Mouse (Mus musculus) hindbrain, embryonic 10.5 days (tissue): ENCODE results near the gene N4bp3. TPM values are rescaled to one million over a fixed set of nuclear protein-coding genes. Genes with fewer than 3 reads are reported as not detected.
"Not testable (repeated sequence)": the region's sequence is repeated elsewhere in the genome, so short reads cannot be mapped to it uniquely, and the experiment has no call there.

Source experiments
- DNase-seq: peaks from one replicate; pipeline ENCODE4 v3.0.0-alpha.2; 2017; ENCODE audit warnings: low spot score
- H3K27ac ChIP-seq: fragments of 300-500 bp; sonication (generic); 2 replicates; pipeline ENCODE4 v1.5.1; 2016; ENCODE audit warnings: mild to moderate bottlenecking, moderate library complexity
- H3K27me3 ChIP-seq: fragments of 300-500 bp; sonication (generic); 2 replicates; pipeline ENCODE4 v1.6.1; 2016; ENCODE audit warnings: mild to moderate bottlenecking; ENCODE audit not compliant: poor library complexity, insufficient read depth, severe bottlenecking
- H3K36me3 ChIP-seq: fragments of 300-500 bp; sonication (generic); 2 replicates; pipeline ENCODE4 v1.6.1; 2016; ENCODE audit warnings: mild to moderate bottlenecking, moderate library complexity
- H3K4me1 ChIP-seq: fragments of 300-500 bp; sonication (generic); replicated peaks from 2 replicates; pipeline ENCODE4 v1.6.1; 2016; ENCODE audit warnings: mild to moderate bottlenecking
- H3K4me3 ChIP-seq: fragments of 300-500 bp; sonication (generic); 2 replicates; pipeline ENCODE4 v1.5.1; 2016; ENCODE audit warnings: mild to moderate bottlenecking, moderate library complexity
- H3K9me3 ChIP-seq: fragments of 300-500 bp; sonication (generic); 2 replicates; pipeline ENCODE4 v1.6.1; 2016; ENCODE audit warnings: mild to moderate bottlenecking, moderate library complexity
- WGBS: fragments of 180-500 bp; shearing (Covaris S2); methylation state at CpG from one replicate; pipeline ENCODE4 v1.1.7; 2016; 5-methylcytosine and 5-hydroxymethylcytosine counted together
- polyA plus RNA-seq: library from polyadenylated mRNA; unstranded; fragments of >200 nt; fragmentation: Nextera tagmentation; extraction: Ambion mirVana; gene quantifications from 2 replicates; pipeline ENCODE4 v1.2.1, GENCODE M21; 2016

The N4bp3 gene
- 18.3 and 19.5 TPM in 2 replicates for polyA plus RNA-seq

DNA sequence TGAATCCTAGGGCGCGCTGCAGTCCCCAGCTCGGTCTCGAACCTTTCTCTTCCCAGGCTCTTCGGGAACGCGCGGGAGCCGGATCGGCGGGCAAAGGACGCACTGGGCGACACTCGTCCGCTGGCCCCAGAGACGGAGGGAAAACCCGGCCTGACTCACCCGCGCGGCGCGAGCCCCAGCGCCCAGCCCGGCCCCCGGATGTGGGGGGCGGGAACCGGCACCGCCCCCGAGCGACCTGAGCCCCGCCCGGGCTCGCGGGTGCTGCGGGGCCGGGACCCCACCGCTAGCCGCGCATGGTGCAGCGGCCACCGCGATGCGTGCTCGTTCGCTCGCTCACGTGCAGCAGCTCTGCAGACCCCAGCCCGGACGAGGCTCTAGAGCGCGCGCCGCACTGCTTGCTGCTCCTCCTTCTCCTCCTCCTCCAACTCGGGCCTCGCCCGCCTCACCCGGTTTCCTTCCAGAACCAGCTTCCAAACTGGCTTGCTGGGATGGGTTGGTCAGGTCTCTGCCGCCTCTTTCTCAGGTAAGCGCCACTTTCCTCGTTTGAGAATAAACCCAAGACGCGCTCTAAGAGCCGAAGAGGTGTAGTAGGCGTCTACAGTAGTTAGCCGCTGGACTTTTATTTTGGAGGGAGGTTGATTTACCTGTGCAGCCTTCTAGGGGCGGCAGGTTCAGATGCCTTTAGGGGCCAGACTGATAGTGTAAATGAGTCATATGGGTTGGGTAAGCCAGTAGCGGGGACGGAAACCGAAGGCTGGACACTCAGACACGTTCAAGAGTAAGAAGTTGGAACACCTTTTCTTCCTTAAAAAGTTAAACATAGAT, at the start of gene N4bp3, which contains the start of gene D930048N14Rik:
Gene N4bp3, minus strand, starts transcription at position 152 of the 825 bp plus-strand sequence.
Gene D930048N14Rik, plus strand, starts transcription at position 264 of the 825 bp plus-strand sequence.
- peak; percentile 75 for DNase-seq
- Histone ChIP-seq H3K9me3 (0 out of 2 replicates have a peak, but pooled peaks cover 2% of the 10 kb centered on the region), H3K4me3 (peak within 1 kb of the TSS; percentile 66), H3K27me3 (peaks cover 29% of the 10 kb centered on the region), H3K4me1 (peaks cover 51% of the 10 kb centered on the region), H3K36me3 (peaks cover 3% of the 10 kb centered on the region), H3K27ac (peak within 1 kb of the TSS; percentile 87)
- 1% methylated on average over 70 of the region's 70 CpGs for WGBS

DNA sequence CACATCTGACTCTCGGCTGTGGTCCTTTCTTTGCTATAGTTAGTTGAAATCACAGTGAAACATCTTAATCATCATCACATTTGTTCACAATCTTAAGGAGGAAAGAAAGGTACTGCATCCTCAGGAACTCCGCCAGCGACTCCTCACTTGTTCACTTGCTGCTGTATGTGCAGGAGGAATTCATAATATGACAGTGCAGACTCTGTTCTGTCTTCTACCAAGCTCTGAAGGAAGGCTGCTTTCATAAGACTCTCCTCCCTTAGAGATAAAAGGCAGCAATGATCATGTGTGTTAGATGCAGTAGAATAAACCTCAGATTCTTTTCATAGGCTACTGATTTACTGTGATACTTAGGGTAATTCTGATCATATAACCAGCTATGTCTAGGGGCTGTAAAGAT, 44.3 kb upstream of the N4bp3 start:
- no peak overlapping the region for H3K27ac ChIP-seq

DNA sequence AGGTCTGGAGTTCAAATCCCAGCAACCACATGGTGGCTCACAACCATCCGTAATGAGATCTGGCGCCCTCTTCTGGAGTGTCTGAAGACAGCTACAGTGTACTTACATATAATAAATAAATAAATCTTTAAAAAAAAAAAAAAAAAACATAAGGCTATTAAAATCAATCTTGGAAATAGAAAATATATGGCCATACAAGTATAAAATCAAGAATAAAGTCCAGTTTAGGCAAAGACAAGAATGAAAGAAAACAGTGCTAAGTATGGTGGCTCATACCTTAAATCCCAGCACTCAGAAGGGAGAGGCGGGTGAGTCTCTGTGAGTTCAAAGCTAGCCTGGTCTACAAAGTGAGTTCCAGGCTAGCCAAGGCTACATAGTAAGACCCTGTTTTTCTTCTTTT, 40.0 kb upstream of the N4bp3 start:
- Histone ChIP-seq H3K4me1 (peaks cover 16% of the 10 kb centered on the region), H3K36me3 (peaks cover 23% of the 10 kb centered on the region)
- WGBS, result 62% methylated on average over 3 of the region's 3 CpGs
- not testable (repeated sequence) for DNase-seq, H3K9me3 ChIP-seq, H3K4me3 ChIP-seq, H3K27me3 ChIP-seq, H3K27ac ChIP-seq

More for the DNA sequence above, 44.3 kb upstream of the N4bp3 start:
- Histone ChIP-seq H3K4me3 (no peak overlapping the region), H3K36me3 (peaks cover 61% of the 10 kb centered on the region), H3K9me3 (no peaks in the 10 kb centered on the region), H3K4me1 (no peaks in the 10 kb centered on the region), H3K27me3 (no peaks in the 10 kb centered on the region)
- no peak for DNase-seq
- 94% methylated on average over 3 of the region's 3 CpGs for WGBS

DNA sequence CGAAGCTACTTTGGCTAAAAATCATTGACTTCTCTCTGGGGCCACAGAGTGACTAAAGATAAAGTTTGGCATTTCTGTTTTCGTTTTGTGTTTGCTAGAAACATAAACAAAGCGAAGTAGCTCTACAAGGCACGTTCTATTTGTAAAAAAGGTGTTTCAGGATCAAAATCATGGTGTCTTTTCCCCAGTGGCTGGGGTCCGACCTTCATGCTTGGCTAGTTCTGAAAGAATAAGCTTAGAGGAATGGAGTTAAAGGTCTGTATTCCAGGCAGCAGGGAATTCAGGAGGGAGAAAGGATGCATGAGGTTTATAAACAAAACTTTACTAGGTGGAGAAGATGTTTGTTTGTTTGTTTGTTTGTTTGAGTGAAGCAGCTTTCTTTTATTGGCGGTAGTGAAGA, 38.7 kb upstream of the N4bp3 start:
- H3K36me3 ChIP-seq, result peaks cover 25% of the 10 kb centered on the region
- no peaks in the 10 kb centered on the region for H3K9me3 ChIP-seq
- H3K4me3 ChIP-seq, result peak overlapping the region; percentile 78
- peak overlapping the region; percentile 100 for H3K27ac ChIP-seq
- H3K27me3 ChIP-seq, result no peaks in the 10 kb centered on the region
- WGBS, result 22% methylated on average over 6 of the region's 6 CpGs
- no peak for DNase-seq
- peaks cover 16% of the 10 kb centered on the region for H3K4me1 ChIP-seq

DNA sequence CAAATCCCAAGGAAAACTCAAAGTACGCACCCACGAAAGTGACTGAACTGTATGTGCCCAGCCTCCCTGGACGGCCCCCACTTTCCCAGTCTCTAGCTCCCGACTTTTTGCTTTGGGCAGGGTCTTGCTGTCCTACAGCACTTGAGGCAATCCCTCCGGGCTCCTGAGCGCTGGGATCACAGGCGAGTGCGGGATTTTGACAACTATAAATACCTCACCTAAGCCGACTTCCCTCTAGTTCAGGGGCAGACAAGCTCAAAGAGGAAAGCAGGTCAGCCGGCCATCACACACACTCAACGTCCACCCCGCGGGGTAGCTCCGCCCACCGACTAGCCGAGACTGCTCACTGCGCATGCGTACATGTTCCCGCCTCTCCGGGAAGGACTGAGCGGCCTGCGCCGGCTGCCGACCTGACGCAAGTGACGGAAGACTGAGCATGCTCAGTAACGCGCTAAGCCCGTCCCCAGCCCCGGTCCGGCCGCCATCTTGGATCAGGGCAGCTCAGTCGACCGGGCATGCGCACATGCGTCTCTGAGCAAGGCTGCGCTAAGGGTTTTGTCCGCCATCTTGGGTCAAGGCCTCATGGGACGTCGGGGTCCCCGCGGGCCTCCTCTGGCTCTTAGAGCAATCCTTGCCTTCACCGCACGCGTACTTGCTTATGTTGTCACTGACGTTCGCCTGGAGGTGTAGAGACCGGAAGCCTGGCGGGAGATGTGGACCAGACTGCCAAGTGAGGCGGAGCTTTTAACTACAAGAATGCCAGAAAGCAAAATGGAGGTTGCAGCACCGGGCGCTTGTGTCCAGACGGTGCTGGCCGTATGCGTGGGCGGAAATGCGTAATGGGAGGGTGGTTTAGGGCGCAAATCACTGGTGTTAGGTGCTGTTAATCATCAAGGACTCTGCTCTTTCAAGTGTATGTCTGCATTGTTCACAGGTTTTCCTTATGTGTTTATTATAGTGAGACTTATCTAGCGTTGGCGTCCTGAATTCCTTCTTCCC, 38.0 kb upstream of the N4bp3 start, which contains the start of gene 0610009B22Rik:
Gene 0610009B22Rik, minus strand, starts transcription at position 545 of the 999 bp plus-strand sequence.
- WGBS, result under 1% methylated on average over 60 of the region's 60 CpGs

DNA sequence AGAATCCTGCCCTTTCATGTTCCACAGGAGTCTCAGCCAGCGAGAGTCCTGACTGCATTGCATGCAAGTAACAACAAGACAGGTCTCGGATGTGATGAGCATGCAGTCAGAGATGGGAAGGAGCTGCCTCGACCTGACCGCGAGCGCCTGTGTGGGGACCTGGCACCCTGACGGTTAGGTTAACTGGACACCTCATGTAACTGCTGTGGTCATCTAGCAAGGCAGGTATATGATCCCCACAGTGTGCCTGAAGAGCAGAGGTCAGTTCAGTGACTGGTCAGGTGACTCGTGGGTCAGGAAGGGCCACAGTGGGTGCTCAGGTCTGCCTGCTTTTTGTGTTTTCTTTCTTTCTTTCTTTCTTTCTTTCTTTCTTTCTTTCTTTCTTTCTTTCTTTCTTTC, 31.3 kb upstream of the N4bp3 start:
- H3K36me3 ChIP-seq, result peaks cover 13% of the 10 kb centered on the region
- H3K27me3 ChIP-seq, result no peaks in the 10 kb centered on the region
- no peak overlapping the region for H3K4me3 ChIP-seq
- peaks cover 9% of the 10 kb centered on the region for H3K4me1 ChIP-seq
- no peak for DNase-seq
- H3K9me3 ChIP-seq, result no peaks in the 10 kb centered on the region
- 50% methylated on average over 8 of the region's 8 CpGs for WGBS
- no peak overlapping the region for H3K27ac ChIP-seq

More for the DNA sequence above, 38.0 kb upstream of the N4bp3 start, which contains the start of gene 0610009B22Rik:
- no peaks in the 10 kb centered on the region for H3K27me3 ChIP-seq
- H3K27ac ChIP-seq, result peak within 1 kb of the TSS; percentile 100
- H3K4me3 ChIP-seq, result peak within 1 kb of the TSS; percentile 78
- peaks cover 16% of the 10 kb centered on the region for H3K4me1 ChIP-seq
- DNase-seq, result peak; percentile 100
- H3K9me3 ChIP-seq, result no peaks in the 10 kb centered on the region
- peaks cover 25% of the 10 kb centered on the region for H3K36me3 ChIP-seq

DNA sequence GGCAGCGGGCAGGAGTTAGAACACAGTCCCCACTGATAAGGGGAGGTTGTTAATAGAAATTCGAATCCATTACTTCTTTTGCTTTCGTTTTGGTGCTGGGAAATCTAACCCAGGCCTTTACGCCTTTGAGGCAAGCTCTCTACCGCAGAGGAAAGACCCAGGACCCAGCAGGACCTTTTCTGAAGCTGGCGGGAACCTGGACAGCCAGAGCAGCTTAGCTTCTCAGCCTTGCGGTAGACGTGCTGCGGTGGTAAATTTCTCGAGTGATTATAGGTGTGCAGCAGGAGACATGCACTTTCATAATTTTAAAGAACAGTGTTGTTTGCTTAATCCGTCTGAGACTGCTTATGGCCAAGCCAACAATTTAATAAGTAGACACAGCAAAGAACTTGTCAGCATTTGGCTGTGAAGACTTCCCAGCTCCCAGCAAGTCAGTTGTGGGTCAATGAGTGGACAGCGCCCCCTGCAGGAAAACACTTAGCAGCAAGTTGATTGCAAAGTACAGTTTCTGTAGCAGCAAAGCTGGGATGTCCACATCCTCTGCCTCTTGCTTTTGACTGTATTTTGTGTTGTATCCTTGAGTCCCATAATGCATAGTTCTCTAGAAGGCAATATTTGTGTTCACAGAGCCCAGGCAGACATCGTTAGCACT, 30.8 kb upstream of the N4bp3 start:
- H3K9me3 ChIP-seq, result no peaks in the 10 kb centered on the region
- 36% methylated on average over 13 of the region's 13 CpGs for WGBS

DNA sequence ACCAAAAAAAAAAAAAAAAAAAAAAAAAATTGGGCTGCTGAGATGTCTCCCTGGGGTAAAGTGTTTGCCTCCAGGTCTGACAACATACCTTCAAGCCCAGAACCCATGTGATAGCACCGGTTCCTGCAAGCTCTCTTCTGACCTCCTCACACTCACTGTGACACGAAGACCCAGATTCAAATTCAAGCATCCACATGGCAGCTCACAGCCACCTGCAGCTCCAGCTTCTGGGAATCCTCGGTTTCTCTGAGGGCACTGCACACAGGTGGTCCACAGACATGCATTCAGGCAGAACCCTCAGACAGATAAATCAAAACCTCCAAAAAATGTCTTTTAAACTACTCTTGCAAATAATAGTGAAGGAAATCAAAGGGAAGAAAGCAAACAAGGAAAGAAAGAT, 28.8 kb upstream of the N4bp3 start:
- 78% methylated on average over 3 of the region's 3 CpGs for WGBS
- no peaks in the 10 kb centered on the region for H3K36me3 ChIP-seq
- DNase-seq, result no peak
- no peaks in the 10 kb centered on the region for H3K27me3 ChIP-seq
- no peaks in the 10 kb centered on the region for H3K9me3 ChIP-seq
- peaks cover 9% of the 10 kb centered on the region for H3K4me1 ChIP-seq
- H3K27ac ChIP-seq, result no peak overlapping the region
- H3K4me3 ChIP-seq, result no peak overlapping the region

More for the DNA sequence above, 30.8 kb upstream of the N4bp3 start:
- no peak overlapping the region for H3K27ac ChIP-seq
- peak overlapping the region; percentile 14; the same call in 1 of the 2 replicates for H3K4me3 ChIP-seq
- peaks cover 13% of the 10 kb centered on the region for H3K36me3 ChIP-seq
- no peaks in the 10 kb centered on the region for H3K27me3 ChIP-seq
- peaks cover 9% of the 10 kb centered on the region for H3K4me1 ChIP-seq
- DNase-seq, result peak; percentile 84

DNA sequence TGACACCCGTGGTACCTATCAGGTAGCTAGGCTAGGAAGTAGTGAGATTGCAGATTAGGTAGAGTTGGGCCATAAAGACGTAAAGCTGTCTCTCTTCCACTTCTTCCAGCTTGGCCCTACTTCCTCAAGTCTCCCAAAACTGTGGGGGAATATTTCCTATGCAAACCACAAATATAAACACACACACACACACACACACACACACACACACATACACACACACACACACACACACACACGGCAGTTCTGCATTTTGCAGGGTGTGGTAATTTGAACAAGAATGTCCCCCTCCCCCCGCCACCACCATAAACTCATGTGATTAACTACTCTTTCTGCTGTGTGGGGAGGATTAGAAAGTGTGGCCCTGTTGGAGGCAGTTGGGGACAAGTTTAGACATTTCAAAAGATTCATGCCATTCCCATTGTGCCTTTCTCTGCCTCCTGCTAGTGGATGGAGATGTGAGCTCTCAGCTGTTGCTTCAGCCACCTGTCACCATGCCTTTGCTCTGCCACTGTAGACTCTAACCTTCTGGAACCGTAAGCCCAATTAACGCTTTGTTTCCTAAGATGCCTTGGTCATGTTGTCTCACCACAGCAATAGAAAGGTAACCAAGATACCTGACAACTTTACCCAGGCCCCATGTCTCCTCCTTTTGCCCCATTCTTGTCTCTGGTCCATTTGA, 27.2 kb upstream of the N4bp3 start:
- DNase-seq, result no peak
- H3K27ac ChIP-seq, result no peak overlapping the region
- peaks cover 9% of the 10 kb centered on the region for H3K4me1 ChIP-seq
- no peak overlapping the region for H3K4me3 ChIP-seq
- WGBS, result 78% methylated on average over 6 of the region's 6 CpGs
- H3K9me3 ChIP-seq, result no peaks in the 10 kb centered on the region
- no peaks in the 10 kb centered on the region for H3K36me3 ChIP-seq
- H3K27me3 ChIP-seq, result no peaks in the 10 kb centered on the region

DNA sequence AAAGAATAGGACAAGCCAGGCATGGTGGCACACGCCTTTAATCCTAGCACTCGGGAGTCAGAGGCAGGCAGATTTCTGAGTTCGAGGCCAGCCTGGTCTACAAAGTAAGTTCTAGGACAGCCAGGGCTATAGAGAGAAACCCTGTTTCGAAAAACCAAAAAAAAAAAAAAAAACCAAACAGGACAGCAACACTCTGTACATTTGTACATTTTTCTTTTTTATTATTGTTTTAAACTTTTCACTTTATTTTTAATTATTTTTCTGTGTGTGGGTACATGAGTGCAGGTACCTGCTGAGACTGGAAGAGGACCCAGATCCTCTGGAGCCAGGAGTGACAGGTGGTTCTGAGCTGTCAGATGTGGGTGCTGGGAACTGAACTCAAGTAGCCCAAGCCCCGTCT, 24.7 kb upstream of the N4bp3 start:
- Histone ChIP-seq H3K27ac (no peak overlapping the region), H3K27me3 (no peaks in the 10 kb centered on the region), H3K36me3 (no peaks in the 10 kb centered on the region), H3K4me1 (no peaks in the 10 kb centered on the region), H3K9me3 (no peaks in the 10 kb centered on the region), H3K4me3 (no peak overlapping the region)
- no peak for DNase-seq
- WGBS, result 79% methylated on average over 5 of the region's 5 CpGs

DNA sequence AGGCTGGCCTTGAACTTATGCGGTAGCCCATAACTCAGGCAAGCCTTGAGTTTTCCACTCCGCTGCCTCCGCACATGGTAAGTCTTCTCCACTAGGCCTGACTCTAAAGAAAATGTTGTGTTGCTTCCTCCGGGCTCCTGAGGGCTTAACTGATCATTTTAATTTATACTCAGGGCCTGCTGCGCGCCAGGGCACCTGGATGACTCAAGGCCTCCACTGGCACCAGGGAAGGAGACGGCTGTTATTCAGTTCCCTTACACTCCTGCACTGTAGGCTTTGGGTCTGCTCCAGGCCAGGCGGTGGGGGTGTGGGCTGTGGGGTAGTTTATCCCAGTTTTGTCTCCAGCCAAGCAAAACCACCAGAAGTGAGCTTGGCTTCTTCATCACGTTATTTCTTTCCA, 22.6 kb upstream of the N4bp3 start:
- no peaks in the 10 kb centered on the region for H3K9me3 ChIP-seq
- H3K36me3 ChIP-seq, result no peaks in the 10 kb centered on the region
- 89% methylated on average over 9 of the region's 9 CpGs for WGBS
- DNase-seq, result no peak
- no peaks in the 10 kb centered on the region for H3K27me3 ChIP-seq
- no peak overlapping the region for H3K4me3 ChIP-seq
- H3K4me1 ChIP-seq, result no peaks in the 10 kb centered on the region
- no peak overlapping the region for H3K27ac ChIP-seq

DNA sequence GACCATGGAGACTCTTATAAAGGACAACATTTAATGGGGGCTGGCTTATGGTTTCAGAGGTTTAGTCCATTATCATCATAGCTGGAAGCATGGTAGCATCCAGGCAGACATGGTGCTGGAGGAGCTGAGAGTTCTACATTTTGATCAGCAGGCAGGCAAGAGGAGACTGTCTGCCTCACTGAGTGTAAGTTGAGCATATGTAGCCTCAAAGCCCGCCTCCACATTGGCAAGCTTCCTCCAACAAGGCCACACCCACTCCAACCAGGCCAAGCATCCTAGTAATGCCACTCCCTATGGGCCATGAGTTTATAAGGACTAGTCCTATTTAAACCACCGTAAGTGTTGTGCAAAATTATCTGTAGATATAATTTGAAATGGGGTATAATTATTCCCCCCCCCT, 20.7 kb upstream of the N4bp3 start:
- DNase-seq, result no peak
- Histone ChIP-seq H3K4me3 (no peak overlapping the region), H3K4me1 (no peaks in the 10 kb centered on the region), H3K27me3 (no peaks in the 10 kb centered on the region), H3K27ac (no peak overlapping the region), H3K36me3 (no peaks in the 10 kb centered on the region), H3K9me3 (no peaks in the 10 kb centered on the region)
- WGBS, result 82% methylated on average over 2 of the region's 2 CpGs
